Mouse (Mus musculus) intestine, postnatal 0 days (tissue): Measurements from ENCODE around the gene Rnf135. TPM values are rescaled to one million over a fixed set of nuclear protein-coding genes. Genes with fewer than 3 reads are reported as not detected.
"Not testable (repeated sequence)": the region's sequence is repeated elsewhere in the genome, so short reads cannot be mapped to it uniquely, and the experiment has no call there.

Source experiments
- ATAC-seq: fragments of 200-750 bp; cut with Nextera tagmentation; 2 replicates; pipeline ENCODE4 v1.8.0; 2017; ENCODE audit warnings: mild to moderate bottlenecking, moderate TSS enrichment, moderate library complexity
- H3K27ac ChIP-seq: fragments of 300-500 bp; sonication (generic); 2 replicates; pipeline ENCODE4 v1.5.1; 2014; ENCODE audit warnings: mild to moderate bottlenecking, low read depth, low read length, moderate library complexity
- H3K27me3 ChIP-seq: fragments of 300-500 bp; sonication (generic); replicated peaks from 2 replicates; pipeline ENCODE4 v1.6.1; 2014; ENCODE audit warnings: low read length, mixed read lengths; ENCODE audit not compliant: control insufficient read depth, insufficient read depth
- H3K36me3 ChIP-seq: fragments of 300-500 bp; sonication (generic); 2 replicates; pipeline ENCODE4 v1.6.1; 2014; ENCODE audit warnings: mild to moderate bottlenecking, moderate library complexity; ENCODE audit not compliant: control insufficient read depth, insufficient read depth
- H3K4me1 ChIP-seq: fragments of 300-500 bp; sonication (generic); replicated peaks from 2 replicates; pipeline ENCODE4 v1.6.1; 2014; ENCODE audit warnings: antibody characterized with exemption, low read length, mixed read lengths; ENCODE audit not compliant: control insufficient read depth, insufficient read depth
- H3K4me2 ChIP-seq: fragments of 300-500 bp; sonication (generic); replicated peaks from 2 replicates; pipeline ENCODE4 v1.6.1; 2014; ENCODE audit warnings: low read depth, mild to moderate bottlenecking, moderate library complexity
- H3K4me3 ChIP-seq: fragments of 300-500 bp; sonication (generic); 2 replicates; pipeline ENCODE4 v1.5.1; 2014; ENCODE audit warnings: low read depth, low read length
- H3K9ac ChIP-seq: fragments of 300-500 bp; sonication (generic); 2 replicates; pipeline ENCODE4 v1.6.1; 2014; ENCODE audit warnings: mild to moderate bottlenecking, low read depth, low read length
- H3K9me3 ChIP-seq: fragments of 300-500 bp; sonication (generic); 2 replicates; pipeline ENCODE4 v1.6.1; 2016; ENCODE audit warnings: mixed run types; ENCODE audit not compliant: control insufficient read depth
- CTCF ChIP-seq: sonication (generic); IDR thresholded peaks from 2 replicates; pipeline ENCODE4 v1.5.1; 2016; ENCODE audit warnings: low read depth, mild to moderate bottlenecking, control low read depth, antibody characterized with exemption, moderate library complexity
- WGBS: fragments of 180-500 bp; shearing (Covaris S2); extraction: QIAGEN DNeasy Blood & Tissue Kit; methylation state at CpG from one replicate; pipeline ENCODE4 v1.1.7; 2014; 5-methylcytosine and 5-hydroxymethylcytosine counted together
- polyA plus RNA-seq: library from polyadenylated mRNA; unstranded; fragments of >200 nt; fragmentation: Nextera tagmentation; extraction: Ambion mirVana; gene quantifications from 2 replicates; pipeline ENCODE4 v1.2.1, GENCODE M21; 2015

The Rnf135 gene
- polyA plus RNA-seq, 1 experiment from 2014 or later, result 8.9 TPM

- H3K27ac ChIP-seq, result no peak overlapping the region
- no peak for TF ChIP-seq CTCF
- WGBS, result 84% methylated on average over 3 of the region's 3 CpGs
- H3K9ac ChIP-seq, result no peak overlapping the region
- no peak overlapping the region for H3K4me2 ChIP-seq
- H3K9me3 ChIP-seq, result no peaks in the 10 kb centered on the region
- ATAC-seq, result no peak
- no peaks in the 10 kb centered on the region for H3K27me3 ChIP-seq
- peaks cover 5% of the 10 kb centered on the region for H3K36me3 ChIP-seq
- no peak overlapping the region for H3K4me3 ChIP-seq
- 0 out of 2 replicates have a peak, but pooled peaks cover 4% of the 10 kb centered on the region for H3K4me1 ChIP-seq
Observed at GRCm38 (mm10) chr11:80215291-80215690, 31.6 kb downstream of the Rnf135 start.

- Histone ChIP-seq H3K36me3 (peaks cover 21% of the 10 kb centered on the region; the same call in 1 of the 2 replicates), H3K27me3 (no peaks in the 10 kb centered on the region), H3K9ac (no peak overlapping the region), H3K27ac (no peak overlapping the region), H3K9me3 (no peaks in the 10 kb centered on the region), H3K4me3 (no peak overlapping the region), H3K4me2 (no peak overlapping the region), H3K4me1 (no peaks in the 10 kb centered on the region)
- no peak for TF ChIP-seq CTCF
- no peak for ATAC-seq
- 79% methylated on average over 11 of the region's 11 CpGs for WGBS
Observed at GRCm38 (mm10) chr11:80218657-80219293, 35.1 kb downstream of the Rnf135 start.

- not testable (repeated sequence) for H3K9ac ChIP-seq, H3K4me1 ChIP-seq, ATAC-seq, H3K4me2 ChIP-seq, H3K27me3 ChIP-seq, H3K4me3 ChIP-seq, H3K9me3 ChIP-seq, H3K27ac ChIP-seq
- WGBS, result 85% methylated on average over 5 of the region's 5 CpGs
- H3K36me3 ChIP-seq, result peaks cover 56% of the 10 kb centered on the region
Observed at GRCm38 (mm10) chr11:80230066-80230465, 46.4 kb downstream of the Rnf135 start.

- Histone ChIP-seq H3K4me1 (no peaks in the 10 kb centered on the region), H3K9me3 (no peaks in the 10 kb centered on the region), H3K4me2 (no peak overlapping the region), H3K9ac (no peak overlapping the region), H3K27ac (no peak overlapping the region), H3K36me3 (peaks cover 41% of the 10 kb centered on the region), H3K4me3 (no peak overlapping the region), H3K27me3 (no peaks in the 10 kb centered on the region)
- no peak for TF ChIP-seq CTCF
- ATAC-seq, result no peak
- WGBS, result 64% methylated on average over 3 of the region's 3 CpGs
Observed at GRCm38 (mm10) chr11:80237278-80237677, 53.6 kb downstream of the Rnf135 start.

- H3K4me2 ChIP-seq, result no peak overlapping the region
- H3K27me3 ChIP-seq, result no peaks in the 10 kb centered on the region
- no peak overlapping the region for H3K9ac ChIP-seq
- ATAC-seq, result no peak
- H3K36me3 ChIP-seq, result peaks cover 41% of the 10 kb centered on the region
- no peaks in the 10 kb centered on the region for H3K9me3 ChIP-seq
- no peak overlapping the region for H3K4me3 ChIP-seq
- 87% methylated on average over 4 of the region's 4 CpGs for WGBS
- no peaks in the 10 kb centered on the region for H3K4me1 ChIP-seq
- no peak overlapping the region for H3K27ac ChIP-seq
- TF ChIP-seq CTCF, result no peak
Observed at GRCm38 (mm10) chr11:80238306-80238705, 54.7 kb downstream of the Rnf135 start.

- no peaks in the 10 kb centered on the region for H3K27me3 ChIP-seq
- H3K4me3 ChIP-seq, result no peak overlapping the region
- peaks cover 62% of the 10 kb centered on the region for H3K36me3 ChIP-seq
- ATAC-seq, result no peak
- H3K27ac ChIP-seq, result no peak overlapping the region
- TF ChIP-seq CTCF, result no peak
- no peak overlapping the region for H3K9ac ChIP-seq
- H3K9me3 ChIP-seq, result no peaks in the 10 kb centered on the region
- no peaks in the 10 kb centered on the region for H3K4me1 ChIP-seq
- no peak overlapping the region for H3K4me2 ChIP-seq
Observed at GRCm38 (mm10) chr11:80247026-80247425, 63.4 kb downstream of the Rnf135 start.

- 92% methylated on average over 3 of the region's 3 CpGs for WGBS
- Histone ChIP-seq H3K9ac (no peak overlapping the region), H3K27me3 (no peaks in the 10 kb centered on the region), H3K36me3 (peaks cover 53% of the 10 kb centered on the region), H3K27ac (no peak overlapping the region), H3K4me1 (no peaks in the 10 kb centered on the region), H3K9me3 (no peaks in the 10 kb centered on the region), H3K4me3 (no peak overlapping the region), H3K4me2 (no peak overlapping the region)
- TF ChIP-seq CTCF, result no peak
- ATAC-seq, result no peak
Observed at GRCm38 (mm10) chr11:80248531-80248930, 64.9 kb downstream of the Rnf135 start.

Other genes with a start within 250 kb of the Rnf135 start
- gene Utp6, start 221.5 kb upstream of the Rnf135 start, polyA plus RNA-seq, result 24.4 and 24.5 TPM in 2 replicates
- 14.2 and 18.5 TPM in 2 replicates for gene Suz12, start 190.7 kb upstream of the Rnf135 start, polyA plus RNA-seq
- gene Crlf3, start 102.9 kb upstream of the Rnf135 start, polyA plus RNA-seq, result 13.2 and 14.2 TPM in 2 replicates
- 2.2 and 2.4 TPM in 2 replicates for gene Atad5, start 94.5 kb upstream of the Rnf135 start, polyA plus RNA-seq
- gene Tefm, start 41.7 kb upstream of the Rnf135 start, polyA plus RNA-seq, result 15.0 and 16.3 TPM in 2 replicates
- gene Adap2, start 29.7 kb upstream of the Rnf135 start, polyA plus RNA-seq, result 11.7 and 11.9 TPM in 2 replicates
- 20.7 and 21.3 TPM in 2 replicates for gene Rhot1, start 25.2 kb downstream of the Rnf135 start, polyA plus RNA-seq
- 1.3 and 1.4 TPM in 2 replicates for gene Rhbdl3, start 117.1 kb downstream of the Rnf135 start, polyA plus RNA-seq
- 8.7 and 9.1 TPM in 2 replicates for gene 5730455P16Rik, start 194.2 kb downstream of the Rnf135 start, polyA plus RNA-seq
- gene Zfp207, start 199.4 kb downstream of the Rnf135 start, polyA plus RNA-seq, result 109 and 113 TPM in 2 replicates
- gene Psmd11, start 244.8 kb downstream of the Rnf135 start, polyA plus RNA-seq, result 156 and 171 TPM in 2 replicates